Mouse (Mus musculus): ENCODE measurements around the gene Stx6. TPM values are rescaled to one million over a fixed set of nuclear protein-coding genes. Genes with fewer than 3 reads are reported as not detected.

Gene Stx6
- 81.6 and 83.1 TPM in 2 replicates for polyA plus RNA-seq (2012; rRNA removed)

GRCm38 (mm10) chr1:155158141-155158969 lies at the start of gene Stx6:
TSS of gene Stx6 (plus strand) at chr1:155158715.
- no peak for TF ChIP-seq CTCF (IDR thresholded peaks at IDR 0.05; ENCODE audit: insufficient read depth, low read length)
- peak; percentile 16; the same call in 1 of the 2 replicates for TF ChIP-seq POLR2A (IDR thresholded peaks at IDR 0.05; ENCODE audit: borderline replicate concordance, extremely low read depth, low read depth, low read length)
- DNase-seq, result peak; percentile 98
- Histone ChIP-seq H3K4me1 (ENCODE audit: control insufficient read depth, insufficient read depth, low read length) (no peaks in the 10 kb centered on the region; the same call in none of the 2 replicates), H3K4me3 (replicated peaks; ENCODE audit: extremely low read depth, low read depth, low read length) (peak within 1 kb of the TSS; percentile 81)
- WGBS, result 2% methylated on average over 48 of the region's 48 CpGs

GRCm38 (mm10) chr1:155109387-155110350 lies 48.8 kb upstream of the Stx6 start:
- 32% methylated on average over 18 of the region's 18 CpGs for WGBS
- Histone ChIP-seq H3K4me1 (ENCODE audit: control insufficient read depth, insufficient read depth, low read length) (peaks cover 5% of the 10 kb centered on the region; the same call in 1 of the 2 replicates), H3K4me3 (replicated peaks; ENCODE audit: extremely low read depth, low read depth, low read length) (no peak overlapping the region)
- DNase-seq, result no peak
- TF ChIP-seq CTCF (IDR thresholded peaks at IDR 0.05; ENCODE audit: insufficient read depth, low read length) (no peak), POLR2A (IDR thresholded peaks at IDR 0.05; ENCODE audit: borderline replicate concordance, extremely low read depth, low read depth, low read length) (no peak)

- TF ChIP-seq CTCF (IDR thresholded peaks at IDR 0.05; ENCODE audit: insufficient read depth, low read length) (no peak), POLR2A (IDR thresholded peaks at IDR 0.05; ENCODE audit: borderline replicate concordance, extremely low read depth, low read depth, low read length) (no peak)
- WGBS, result 80% methylated on average over 6 of the region's 6 CpGs
- peaks cover 5% of the 10 kb centered on the region; the same call in 1 of the 2 replicates for H3K4me1 ChIP-seq (ENCODE audit: control insufficient read depth, insufficient read depth, low read length)
- DNase-seq, result no peak
- H3K4me3 ChIP-seq (replicated peaks; ENCODE audit: extremely low read depth, low read depth, low read length), result no peak overlapping the region
Observed at GRCm38 (mm10) chr1:155111491-155111890, 47.0 kb upstream of the Stx6 start.

GRCm38 (mm10) chr1:155112118-155112517 lies 46.4 kb upstream of the Stx6 start:
- H3K4me3 ChIP-seq (replicated peaks; ENCODE audit: extremely low read depth, low read depth, low read length), result no peak overlapping the region
- 59% methylated on average over 4 of the region's 4 CpGs for WGBS

GRCm38 (mm10) chr1:155112875-155113274 lies 45.6 kb upstream of the Stx6 start:
- 90% methylated on average over 1 of the region's 1 CpGs for WGBS
- no peak for DNase-seq
- TF ChIP-seq POLR2A (IDR thresholded peaks at IDR 0.05; ENCODE audit: borderline replicate concordance, extremely low read depth, low read depth, low read length) (no peak), CTCF (IDR thresholded peaks at IDR 0.05; ENCODE audit: insufficient read depth, low read length) (no peak)
- Histone ChIP-seq H3K4me1 (ENCODE audit: control insufficient read depth, insufficient read depth, low read length) (peaks cover 5% of the 10 kb centered on the region; the same call in 1 of the 2 replicates), H3K4me3 (replicated peaks; ENCODE audit: extremely low read depth, low read depth, low read length) (no peak overlapping the region)

More at GRCm38 (mm10) chr1:155112118-155112517, 46.4 kb upstream of the Stx6 start:
- DNase-seq, result no peak
- H3K4me1 ChIP-seq (ENCODE audit: control insufficient read depth, insufficient read depth, low read length), result peaks cover 5% of the 10 kb centered on the region; the same call in 1 of the 2 replicates
- TF ChIP-seq POLR2A (IDR thresholded peaks at IDR 0.05; ENCODE audit: borderline replicate concordance, extremely low read depth, low read depth, low read length), result no peak
- no peak for TF ChIP-seq CTCF (IDR thresholded peaks at IDR 0.05; ENCODE audit: insufficient read depth, low read length)

GRCm38 (mm10) chr1:155113946-155114345 lies 44.6 kb upstream of the Stx6 start:
- WGBS, result 21% methylated on average over 3 of the region's 3 CpGs
- no peak for TF ChIP-seq POLR2A (IDR thresholded peaks at IDR 0.05; ENCODE audit: borderline replicate concordance, extremely low read depth, low read depth, low read length)
- no peak for TF ChIP-seq CTCF (IDR thresholded peaks at IDR 0.05; ENCODE audit: insufficient read depth, low read length)
- Histone ChIP-seq H3K4me3 (replicated peaks; ENCODE audit: extremely low read depth, low read depth, low read length) (no peak overlapping the region), H3K4me1 (ENCODE audit: control insufficient read depth, insufficient read depth, low read length) (no peaks in the 10 kb centered on the region; the same call in 1 of the 2 replicates)
- no peak for DNase-seq

GRCm38 (mm10) chr1:155119719-155120118 lies 38.8 kb upstream of the Stx6 start:
- Histone ChIP-seq H3K4me3 (replicated peaks; ENCODE audit: extremely low read depth, low read depth, low read length) (no peak overlapping the region), H3K4me1 (ENCODE audit: control insufficient read depth, insufficient read depth, low read length) (no peaks in the 10 kb centered on the region; the same call in 1 of the 2 replicates)
- TF ChIP-seq POLR2A (IDR thresholded peaks at IDR 0.05; ENCODE audit: borderline replicate concordance, extremely low read depth, low read depth, low read length) (no peak), CTCF (IDR thresholded peaks at IDR 0.05; ENCODE audit: insufficient read depth, low read length) (no peak)
- WGBS, result 92% methylated on average over 1 of the region's 1 CpGs
- DNase-seq, result no peak

GRCm38 (mm10) chr1:155121977-155122939 lies 36.3 kb upstream of the Stx6 start:
- peak; percentile 51 for DNase-seq
- H3K4me1 ChIP-seq (ENCODE audit: control insufficient read depth, insufficient read depth, low read length), result no peaks in the 10 kb centered on the region; the same call in 1 of the 2 replicates
- WGBS, result 63% methylated on average over 21 of the region's 21 CpGs
- TF ChIP-seq CTCF (IDR thresholded peaks at IDR 0.05; ENCODE audit: insufficient read depth, low read length), result no peak
- no peak overlapping the region for H3K4me3 ChIP-seq (replicated peaks; ENCODE audit: extremely low read depth, low read depth, low read length)
